Mouse (Mus musculus) cerebellum, postnatal 36 days (tissue): ENCODE results near the gene Nr4a1.

Experiments
- DNase-seq, 2 experiments: peaks; one replicate each; pipeline ENCODE4 v3.0.0; 2021 to 2022; ENCODE audit warnings: mixed read lengths in 2 of 2

The Nr4a1 gene

GRCm38 (mm10) chr15:101316279-101316912 lies 62.3 kb downstream of the Nr4a1 start:
- no peak for DNase-seq

DNA sequence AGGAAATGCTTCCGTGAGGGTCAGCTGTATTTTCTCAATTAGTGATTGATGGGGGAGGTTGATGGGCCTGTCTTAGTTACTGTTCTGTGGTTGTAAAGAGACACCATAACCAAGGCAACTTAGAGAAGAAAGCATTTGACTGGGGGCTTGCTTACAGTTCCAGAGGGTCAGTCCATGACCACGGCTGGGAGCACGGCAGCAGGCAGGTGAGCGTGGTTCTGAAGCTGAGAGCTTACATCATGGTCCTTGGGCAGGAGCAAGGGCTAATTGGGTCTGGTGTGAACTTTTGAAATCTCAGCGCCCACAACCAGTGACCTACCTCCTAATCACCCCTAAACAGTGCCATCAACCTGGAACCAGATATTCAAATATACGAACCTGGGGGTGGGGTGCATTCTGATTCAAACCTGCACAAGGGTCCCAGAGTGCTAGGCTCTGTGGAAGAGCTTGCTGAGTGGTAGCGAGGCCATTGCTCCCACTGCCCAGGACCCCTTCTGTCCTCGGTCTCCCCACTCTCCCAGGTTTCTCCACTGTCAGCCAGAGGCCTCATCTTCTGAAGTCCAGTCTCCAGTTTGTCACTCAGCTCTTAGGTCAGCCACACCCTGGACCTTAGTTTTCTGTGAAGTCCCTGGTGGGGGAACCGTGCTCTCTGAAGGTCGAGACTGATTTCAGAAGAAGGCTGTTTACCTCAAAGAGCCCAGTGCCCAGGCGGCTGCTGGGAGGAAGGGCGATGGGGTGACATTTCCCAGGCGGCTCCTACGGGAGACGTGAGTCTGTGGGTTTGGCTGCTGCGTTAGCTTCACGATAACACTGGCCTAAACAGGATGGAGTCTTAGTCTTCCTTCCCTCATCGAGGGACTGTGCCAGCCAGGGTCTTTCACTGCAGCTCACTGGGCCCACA lies 63.1 kb downstream of the Nr4a1 start:
- no peak for DNase-seq

DNA sequence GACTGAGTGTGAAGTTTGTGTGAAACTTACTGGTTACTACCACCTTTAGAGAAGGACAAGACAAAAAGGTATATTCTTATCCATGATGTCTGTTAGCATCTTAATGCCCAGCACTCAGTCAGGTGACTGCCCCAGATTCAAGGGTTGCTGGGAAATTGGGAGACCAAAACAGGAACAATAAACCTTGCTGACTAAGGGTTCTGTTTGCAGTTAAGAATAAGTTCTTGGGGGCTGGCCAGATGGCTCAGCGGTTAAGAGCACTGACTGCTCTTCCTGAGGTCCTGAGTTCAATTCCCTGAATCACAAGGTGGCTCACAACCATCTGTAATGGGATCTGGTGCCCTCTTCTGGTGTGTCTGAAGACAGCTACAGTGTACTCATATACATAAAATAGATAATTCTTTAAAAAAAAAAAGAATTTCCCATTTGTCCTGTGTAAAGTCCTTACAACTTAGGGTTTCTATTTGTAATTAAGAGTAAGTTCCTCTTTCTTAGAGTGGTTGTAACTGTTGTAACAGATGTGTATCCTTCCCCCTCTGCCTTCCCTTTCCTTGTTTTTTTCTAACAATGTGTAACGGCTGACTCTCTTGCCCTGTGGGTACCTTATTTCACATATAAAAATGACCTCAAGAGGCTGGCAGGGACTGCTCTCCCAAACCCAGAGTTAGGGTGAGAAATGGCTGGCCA lies 63.9 kb downstream of the Nr4a1 start:
- DNase-seq, result no peak

GRCm38 (mm10) chr15:101318889-101319765 lies 65.1 kb downstream of the Nr4a1 start:
- DNase-seq, result no peak

DNA sequence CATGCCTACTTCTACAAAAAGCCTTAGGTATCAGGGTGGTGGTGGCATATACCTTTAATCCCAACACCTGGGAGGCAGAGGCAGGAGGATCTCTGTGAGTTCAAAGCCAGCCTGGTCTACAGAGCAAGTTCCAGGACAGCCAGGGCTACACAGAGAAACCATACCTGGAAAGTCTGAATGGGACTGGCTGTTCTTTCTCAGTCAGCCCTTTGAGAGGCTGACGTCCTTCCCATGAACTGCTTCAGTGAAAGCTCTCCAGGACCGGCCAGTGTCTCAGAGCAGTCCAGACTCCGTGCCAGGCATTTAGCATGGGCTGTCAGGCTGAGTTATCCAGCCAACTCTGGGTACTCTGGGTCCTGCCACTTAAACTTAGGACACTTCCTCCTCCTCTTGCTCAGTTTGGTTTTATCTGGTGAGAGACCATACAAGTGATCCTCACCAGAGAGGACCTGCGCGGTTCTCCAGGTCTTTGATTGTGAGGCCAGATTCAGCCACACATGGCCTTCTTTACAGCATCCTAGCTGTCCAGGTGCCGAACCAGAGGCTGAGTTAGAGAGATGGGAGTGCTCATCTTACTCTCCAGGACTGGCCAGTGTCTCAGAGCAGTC lies 66.0 kb downstream of the Nr4a1 start:
- no peak for DNase-seq

DNA sequence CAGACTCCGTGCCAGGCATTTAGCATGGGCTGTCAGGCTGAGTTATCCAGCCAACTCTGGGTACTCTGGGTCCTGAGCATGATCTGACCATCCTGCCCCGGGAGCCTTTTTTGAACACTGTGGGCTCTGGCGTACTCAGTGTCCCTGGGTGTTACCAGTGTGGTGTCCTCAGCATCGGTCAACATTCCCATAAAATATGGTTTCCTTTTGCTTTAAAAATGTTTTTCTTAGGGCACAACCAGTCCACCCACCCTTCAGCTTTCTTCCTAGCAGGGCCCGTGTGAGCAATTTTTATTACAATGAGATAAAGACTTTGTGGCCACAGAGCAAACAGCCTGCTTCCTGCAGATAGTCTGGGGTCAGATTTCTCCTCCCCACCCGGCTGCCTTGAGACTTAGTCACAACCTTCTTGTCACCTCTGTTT lies 66.6 kb downstream of the Nr4a1 start:
- DNase-seq, result no peak

DNA sequence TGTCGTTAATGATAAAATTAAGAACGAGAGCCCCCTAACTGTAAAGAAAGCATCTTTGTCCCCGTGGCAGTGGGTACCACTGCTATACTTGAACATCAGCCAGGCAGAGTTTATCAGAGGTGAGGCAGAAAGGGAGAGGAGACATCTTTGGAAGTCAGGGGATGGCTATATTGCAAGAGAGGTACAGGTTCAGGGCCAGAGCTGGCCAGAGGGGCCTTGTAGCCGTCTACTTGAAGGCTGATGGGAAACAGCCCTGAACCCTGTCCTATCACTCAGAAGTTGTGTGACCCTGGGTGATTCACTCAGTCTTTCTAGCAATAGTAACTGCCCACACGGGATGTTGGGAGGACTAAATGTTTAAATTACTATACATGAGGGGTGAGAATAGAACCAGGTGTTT lies 67.1 kb downstream of the Nr4a1 start:
- no peak for DNase-seq

GRCm38 (mm10) chr15:101322106-101322505 lies 68.0 kb downstream of the Nr4a1 start:
- no peak for DNase-seq

GRCm38 (mm10) chr15:101322640-101323039 lies 68.6 kb downstream of the Nr4a1 start:
- no peak for DNase-seq

GRCm38 (mm10) chr15:101323511-101323910 lies 69.4 kb downstream of the Nr4a1 start:
- DNase-seq, result no peak
